Mouse (Mus musculus): ENCODE measurements around the gene Map2k2.

GRCm38 (mm10) chr10:81141455-81142210 lies 35.9 kb downstream of the Map2k2 start:
- no peak for TF ChIP-seq GATA1 (IDR thresholded peaks at IDR 0.05; ENCODE audit: borderline replicate concordance, low read length)
- no peak for TF ChIP-seq FLI1 (IDR thresholded peaks at IDR 0.05; ENCODE audit: low read length)
